Mouse (Mus musculus) midbrain, embryonic 13.5 days (tissue): ENCODE results near the gene Sgk1. TPM values are rescaled to one million over a fixed set of nuclear protein-coding genes. Genes with fewer than 3 reads are reported as not detected.

Experiments
- ATAC-seq: fragments of 200-750 bp; cut with Nextera tagmentation; 2 replicates; pipeline ENCODE4 v1.8.0; 2017; ENCODE audit warnings: mild to moderate bottlenecking, moderate TSS enrichment, moderate library complexity
- H3K27ac ChIP-seq: fragments of 300-500 bp; sonication (generic); 2 replicates; pipeline ENCODE4 v1.5.1; 2015; ENCODE audit warnings: inconsistent platforms, mild to moderate bottlenecking, moderate library complexity
- H3K27me3 ChIP-seq: fragments of 300-500 bp; sonication (generic); 2 replicates; pipeline ENCODE4 v1.6.1; 2015; ENCODE audit warnings: mild to moderate bottlenecking, inconsistent platforms
- H3K36me3 ChIP-seq: fragments of 300-500 bp; sonication (generic); 2 replicates; pipeline ENCODE4 v1.6.1; 2015; ENCODE audit warnings: mild to moderate bottlenecking, inconsistent platforms
- H3K4me1 ChIP-seq: fragments of 300-500 bp; sonication (generic); replicated peaks from 2 replicates; pipeline ENCODE4 v1.6.1; 2015; ENCODE audit warnings: inconsistent platforms
- H3K4me2 ChIP-seq: fragments of 300-500 bp; sonication (generic); replicated peaks from 2 replicates; pipeline ENCODE4 v1.6.1; 2015; ENCODE audit warnings: moderate library complexity, mild to moderate bottlenecking, inconsistent platforms
- H3K4me3 ChIP-seq: fragments of 300-500 bp; sonication (generic); replicated peaks from 2 replicates; pipeline ENCODE4 v1.5.1; 2015; ENCODE audit warnings: mild to moderate bottlenecking, inconsistent platforms
- H3K9ac ChIP-seq: fragments of 300-500 bp; sonication (generic); replicated peaks from 2 replicates; pipeline ENCODE4 v1.6.1; 2015; ENCODE audit warnings: mild to moderate bottlenecking, inconsistent platforms
- H3K9me3 ChIP-seq: fragments of 300-500 bp; sonication (generic); 2 replicates; pipeline ENCODE4 v1.6.1; 2016; ENCODE audit warnings: mild to moderate bottlenecking, inconsistent platforms
- whole genome bisulfite sequencing: fragments of 180-500 bp; shearing (Covaris S2); methylation state at CpG from one replicate; pipeline ENCODE4 v1.1.7; 2015; 5-methylcytosine and 5-hydroxymethylcytosine counted together
- polyA plus RNA-seq: library from polyadenylated mRNA; unstranded; fragments of >200 nt; fragmentation: Nextera tagmentation; extraction: Ambion mirVana; gene quantifications from 2 replicates; pipeline ENCODE4 v1.2.1, GENCODE M21; 2015

The Sgk1 gene
- polyA plus RNA-seq, 1 experiment from 2014 or later, result 36.7 TPM

DNA sequence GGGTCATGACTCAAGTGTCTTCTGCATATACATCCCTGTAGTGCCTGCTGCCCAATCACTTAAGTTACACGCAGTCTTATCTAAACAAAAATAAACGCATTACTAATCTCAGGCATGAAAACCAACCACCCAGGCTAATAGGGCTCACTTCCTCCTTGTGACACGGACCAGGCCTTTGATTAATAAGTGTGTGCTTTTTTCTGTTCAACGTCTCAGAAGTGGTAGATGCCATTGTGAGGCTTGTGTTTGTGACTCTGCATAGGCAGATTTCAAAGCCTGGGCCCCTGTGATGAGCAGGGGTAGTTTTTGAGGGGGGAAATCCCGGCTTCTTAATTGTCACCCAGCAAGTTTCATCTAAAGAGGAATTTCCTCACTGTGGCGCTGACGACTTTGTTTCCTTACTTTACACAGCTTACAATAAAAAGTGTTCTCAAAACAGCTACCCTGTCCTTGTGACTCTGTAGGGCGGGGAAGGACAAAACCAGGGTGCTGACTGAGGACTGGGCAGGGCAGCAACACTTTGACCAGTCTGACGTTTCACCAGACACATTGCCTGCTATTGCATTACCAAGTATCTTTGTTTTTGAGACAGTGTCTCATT is 64.9 kb downstream of the Sgk1 start:
- Histone ChIP-seq H3K36me3 (no peaks in the 10 kb centered on the region), H3K9me3 (no peaks in the 10 kb centered on the region), H3K27ac (no peak overlapping the region), H3K4me3 (no peak overlapping the region), H3K4me2 (no peak overlapping the region), H3K9ac (no peak overlapping the region), H3K27me3 (no peaks in the 10 kb centered on the region), H3K4me1 (no peaks in the 10 kb centered on the region)
- no peak for ATAC-seq
- 80% methylated on average over 9 of the region's 9 CpGs for WGBS

DNA sequence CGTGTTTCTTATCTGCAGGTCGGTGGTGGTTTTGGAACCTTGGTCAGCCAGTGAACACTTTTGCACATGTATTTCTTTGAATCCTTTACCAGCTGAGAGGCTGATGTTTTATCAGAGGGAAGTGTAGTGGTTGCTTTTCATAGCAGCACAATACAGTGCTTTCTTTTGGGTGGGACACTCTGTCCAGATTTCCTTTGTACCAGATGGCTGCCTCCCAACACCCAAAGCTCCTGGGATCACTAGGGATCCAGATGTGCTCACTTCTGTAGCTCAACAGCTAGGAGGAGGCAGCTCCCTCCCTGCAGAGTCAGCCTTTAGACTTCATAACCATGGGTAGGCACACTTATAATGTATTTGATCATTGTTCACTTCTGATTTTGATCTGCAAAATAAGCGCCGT is 70.5 kb downstream of the Sgk1 start:
- Histone ChIP-seq H3K4me2 (no peak overlapping the region), H3K4me1 (no peaks in the 10 kb centered on the region), H3K4me3 (no peak overlapping the region), H3K9ac (no peak overlapping the region), H3K27me3 (no peaks in the 10 kb centered on the region), H3K9me3 (no peaks in the 10 kb centered on the region), H3K27ac (no peak overlapping the region), H3K36me3 (no peaks in the 10 kb centered on the region)
- no peak for ATAC-seq
- WGBS, result 90% methylated on average over 4 of the region's 4 CpGs

DNA sequence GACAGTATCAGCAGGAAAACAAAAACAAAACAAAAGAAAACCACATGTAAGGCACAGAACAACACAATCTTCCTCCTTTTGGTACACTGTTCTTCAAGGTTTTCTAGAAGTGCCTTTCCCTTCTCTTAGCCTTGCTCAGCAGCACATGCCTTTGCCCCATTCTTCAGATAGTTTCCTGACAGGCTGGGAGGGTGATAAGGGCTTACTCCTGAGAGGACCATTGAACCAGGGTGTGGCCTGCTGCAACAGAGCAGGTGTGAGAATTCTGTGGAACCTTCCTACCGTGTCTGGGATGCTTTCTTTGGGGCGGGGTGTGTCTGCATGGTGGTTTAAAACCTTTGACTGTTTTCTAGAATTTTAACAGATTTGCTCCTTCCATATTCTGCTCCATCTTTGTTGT is 79.1 kb downstream of the Sgk1 start:
- Histone ChIP-seq H3K36me3 (no peaks in the 10 kb centered on the region), H3K4me1 (0 out of 2 replicates have a peak, but pooled peaks cover 3% of the 10 kb centered on the region), H3K9me3 (no peaks in the 10 kb centered on the region), H3K27ac (no peak overlapping the region), H3K4me2 (no peak overlapping the region), H3K4me3 (no peak overlapping the region), H3K27me3 (no peaks in the 10 kb centered on the region), H3K9ac (no peak overlapping the region)
- ATAC-seq, result no peak
- WGBS, result 96% methylated on average over 2 of the region's 2 CpGs

DNA sequence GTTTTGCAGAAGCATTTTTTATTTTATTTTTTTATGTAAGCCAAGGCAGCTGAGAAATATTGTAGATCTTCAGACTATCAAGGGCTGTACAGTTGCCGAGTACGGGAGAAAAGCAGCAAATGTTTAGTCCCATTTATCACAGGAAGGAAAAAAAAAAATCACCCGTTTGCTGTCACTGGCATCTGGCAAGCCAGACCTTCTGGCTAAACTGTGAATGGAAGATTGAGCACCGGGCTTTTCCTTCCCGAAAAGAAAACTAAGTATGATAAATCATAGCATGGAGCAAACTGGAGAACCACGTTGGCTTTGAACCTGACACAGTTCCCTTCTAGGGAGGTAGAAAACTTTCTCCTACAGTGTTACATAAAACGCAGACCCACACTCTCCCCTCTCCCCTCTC is 81.0 kb downstream of the Sgk1 start:
- Histone ChIP-seq H3K27ac (no peak overlapping the region), H3K9me3 (no peaks in the 10 kb centered on the region), H3K4me1 (0 out of 2 replicates have a peak, but pooled peaks cover under 1% of the 10 kb centered on the region), H3K4me3 (no peak overlapping the region), H3K4me2 (no peak overlapping the region), H3K27me3 (no peaks in the 10 kb centered on the region), H3K36me3 (no peaks in the 10 kb centered on the region), H3K9ac (no peak overlapping the region)
- 87% methylated on average over 7 of the region's 7 CpGs for WGBS
- no peak for ATAC-seq

DNA sequence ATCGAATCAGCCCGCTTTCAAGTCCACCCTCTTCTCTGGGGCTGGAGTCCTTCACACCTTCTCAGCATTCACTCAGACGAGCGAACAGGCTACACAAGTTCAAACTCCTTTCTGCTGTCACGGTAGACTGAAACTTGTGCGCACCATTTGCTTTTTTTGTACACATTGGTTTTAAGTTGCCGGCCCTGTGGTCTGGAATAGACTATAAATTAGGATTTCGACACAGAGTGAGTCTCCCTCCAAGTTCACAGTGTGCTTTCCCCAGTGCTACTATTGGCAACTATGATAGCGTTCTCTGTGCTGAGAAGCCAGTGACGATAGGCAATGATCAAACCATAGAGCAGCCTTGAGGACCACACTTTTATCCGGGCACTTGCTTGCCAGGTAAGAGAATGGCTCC is 91.7 kb downstream of the Sgk1 start:
- no peaks in the 10 kb centered on the region for H3K36me3 ChIP-seq
- no peak overlapping the region for H3K9ac ChIP-seq
- ATAC-seq, result no peak
- H3K4me2 ChIP-seq, result no peak overlapping the region
- H3K4me3 ChIP-seq, result no peak overlapping the region
- no peak overlapping the region for H3K27ac ChIP-seq
- H3K27me3 ChIP-seq, result no peaks in the 10 kb centered on the region
- no peaks in the 10 kb centered on the region for H3K4me1 ChIP-seq
- WGBS, result 92% methylated on average over 11 of the region's 11 CpGs
- no peaks in the 10 kb centered on the region for H3K9me3 ChIP-seq

DNA sequence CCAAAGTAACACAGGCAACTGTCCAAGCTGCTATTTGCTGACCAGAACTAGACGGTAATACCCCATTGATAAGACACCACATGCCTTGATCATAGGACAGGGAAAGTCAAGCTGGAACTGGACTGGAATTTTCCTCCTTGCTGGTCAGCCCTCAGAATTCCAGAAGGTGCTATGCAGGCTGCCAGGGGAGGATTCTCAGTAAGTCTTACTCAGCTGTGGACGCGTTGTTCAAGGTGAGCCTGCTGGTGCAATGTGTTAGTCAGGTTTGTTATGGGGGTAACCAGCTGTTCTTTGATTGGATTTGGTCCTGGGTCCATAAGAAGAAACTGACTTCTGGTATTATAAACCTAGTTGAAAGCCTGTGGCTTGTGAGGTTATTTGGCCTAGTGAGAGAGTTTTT is 92.8 kb downstream of the Sgk1 start:
- no peak overlapping the region for H3K9ac ChIP-seq
- 91% methylated on average over 3 of the region's 3 CpGs for WGBS
- H3K27ac ChIP-seq, result no peak overlapping the region
- H3K27me3 ChIP-seq, result no peaks in the 10 kb centered on the region
- H3K9me3 ChIP-seq, result no peaks in the 10 kb centered on the region
- H3K4me1 ChIP-seq, result no peaks in the 10 kb centered on the region
- H3K4me2 ChIP-seq, result no peak overlapping the region
- no peak for ATAC-seq
- no peaks in the 10 kb centered on the region for H3K36me3 ChIP-seq
- H3K4me3 ChIP-seq, result no peak overlapping the region

DNA sequence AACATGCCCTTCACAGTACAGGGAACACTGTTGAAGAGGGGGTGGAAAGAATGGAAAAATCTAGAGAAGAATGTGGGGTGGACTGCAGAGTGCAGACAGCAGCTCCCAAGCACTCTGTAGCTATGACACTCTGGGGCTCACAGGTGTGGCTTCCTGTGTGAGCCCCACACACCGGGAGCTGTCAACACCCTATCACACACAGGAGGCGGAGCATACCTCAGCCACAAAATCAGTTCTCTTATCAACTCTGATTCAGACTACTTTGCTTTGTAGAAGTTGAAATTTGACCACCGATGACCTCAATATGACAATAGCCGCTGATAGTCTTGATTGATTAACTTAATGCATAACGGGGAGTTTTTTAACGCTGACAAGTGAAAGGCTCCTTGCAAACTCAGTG is 93.4 kb downstream of the Sgk1 start:
- WGBS, result 89% methylated on average over 6 of the region's 6 CpGs
- H3K4me2 ChIP-seq, result no peak overlapping the region
- H3K4me3 ChIP-seq, result no peak overlapping the region
- H3K9me3 ChIP-seq, result no peaks in the 10 kb centered on the region
- no peaks in the 10 kb centered on the region for H3K27me3 ChIP-seq
- no peaks in the 10 kb centered on the region for H3K36me3 ChIP-seq
- ATAC-seq, result no peak
- H3K9ac ChIP-seq, result no peak overlapping the region
- H3K4me1 ChIP-seq, result no peaks in the 10 kb centered on the region
- no peak overlapping the region for H3K27ac ChIP-seq

DNA sequence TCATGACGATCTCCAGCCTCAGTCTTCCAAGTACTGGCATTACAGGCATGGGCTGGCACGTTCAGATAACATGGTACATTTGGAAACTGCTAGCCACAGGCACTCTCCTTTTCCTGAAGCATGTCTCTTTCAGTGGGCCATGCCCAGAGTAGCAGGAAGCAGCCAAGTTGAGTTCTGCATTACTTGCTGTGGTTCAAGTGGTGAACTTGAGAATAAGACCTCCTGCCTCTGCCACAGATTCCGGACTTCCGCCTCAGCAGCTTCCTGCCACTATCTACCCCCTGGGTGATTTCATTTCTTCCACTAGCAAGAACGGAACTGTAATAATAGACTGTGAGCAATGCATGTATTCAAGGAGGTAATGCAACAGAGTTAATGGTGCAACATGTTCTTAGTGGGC is 94.3 kb downstream of the Sgk1 start:
- no peaks in the 10 kb centered on the region for H3K27me3 ChIP-seq
- WGBS, result 95% methylated on average over 5 of the region's 5 CpGs

DNA sequence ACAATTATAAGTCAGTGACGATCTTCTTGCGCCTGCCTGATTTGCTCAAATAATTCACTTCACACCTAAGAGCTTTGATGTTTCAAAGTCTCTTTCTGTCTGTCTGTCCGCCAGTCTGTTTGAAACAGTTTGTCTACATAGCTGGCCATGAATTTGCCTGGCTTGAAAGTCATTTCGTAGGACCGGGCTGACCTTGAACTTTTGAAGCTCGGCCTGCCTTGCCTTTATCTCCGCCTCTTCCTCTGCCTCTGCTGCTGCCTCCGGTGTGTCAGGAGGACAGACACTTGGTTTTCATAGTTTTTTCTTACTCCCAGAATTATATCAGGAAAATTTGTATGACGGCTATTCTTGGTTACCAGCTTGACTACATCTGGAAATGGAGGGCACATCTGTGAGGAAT is 96.4 kb downstream of the Sgk1 start:
- Histone ChIP-seq H3K27ac (no peak overlapping the region), H3K27me3 (no peaks in the 10 kb centered on the region), H3K36me3 (no peaks in the 10 kb centered on the region), H3K4me2 (no peak overlapping the region), H3K4me1 (no peaks in the 10 kb centered on the region), H3K4me3 (no peak overlapping the region), H3K9ac (no peak overlapping the region), H3K9me3 (no peaks in the 10 kb centered on the region)
- no peak for ATAC-seq
- whole genome bisulfite sequencing, result 91% methylated on average over 9 of the region's 9 CpGs

More for the DNA sequence above, 94.3 kb downstream of the Sgk1 start:
- H3K4me2 ChIP-seq, result no peak overlapping the region
- no peak overlapping the region for H3K4me3 ChIP-seq
- H3K4me1 ChIP-seq, result no peaks in the 10 kb centered on the region
- no peak overlapping the region for H3K27ac ChIP-seq
- no peaks in the 10 kb centered on the region for H3K36me3 ChIP-seq
- H3K9me3 ChIP-seq, result no peaks in the 10 kb centered on the region
- no peak overlapping the region for H3K9ac ChIP-seq
- no peak for ATAC-seq

DNA sequence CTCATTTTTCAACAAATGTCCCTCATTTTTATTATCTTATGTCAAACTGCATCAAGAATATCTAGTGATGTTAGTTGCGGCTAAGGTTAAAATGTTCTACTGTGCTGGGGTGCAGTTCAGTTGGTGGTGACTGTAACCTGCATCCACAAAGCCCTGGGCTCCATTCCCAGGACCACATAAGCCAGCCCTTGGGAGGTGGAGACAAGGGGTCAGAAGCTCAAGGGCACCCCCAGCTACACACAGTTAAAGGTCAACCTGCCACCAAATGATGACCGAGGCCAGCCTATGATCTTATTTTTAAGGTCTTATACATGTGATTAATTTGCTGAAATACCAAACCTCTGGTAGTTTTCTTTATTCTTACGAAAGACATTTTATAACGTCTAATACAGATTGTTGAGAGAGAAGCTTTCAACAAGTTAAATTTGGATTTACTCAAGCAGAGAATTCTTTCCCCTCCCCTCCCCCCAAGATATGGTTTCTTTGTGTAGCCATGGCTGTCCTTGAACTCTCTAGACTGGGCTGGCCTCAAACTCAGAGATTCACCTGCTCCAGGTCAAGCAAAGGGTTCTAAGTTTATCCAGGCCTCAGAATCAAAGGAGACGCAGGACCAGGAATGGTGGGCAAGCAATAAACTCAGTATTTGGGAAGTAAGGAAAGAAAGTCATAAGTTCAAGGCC is 97.4 kb downstream of the Sgk1 start:
- H3K27ac ChIP-seq, result no peak overlapping the region
- 93% methylated on average over 5 of the region's 5 CpGs for WGBS
- H3K9ac ChIP-seq, result no peak overlapping the region
- no peaks in the 10 kb centered on the region for H3K27me3 ChIP-seq
- H3K4me3 ChIP-seq, result no peak overlapping the region
- no peaks in the 10 kb centered on the region for H3K36me3 ChIP-seq
- no peaks in the 10 kb centered on the region for H3K9me3 ChIP-seq
- H3K4me1 ChIP-seq, result no peaks in the 10 kb centered on the region
- no peak for ATAC-seq
- no peak overlapping the region for H3K4me2 ChIP-seq

DNA sequence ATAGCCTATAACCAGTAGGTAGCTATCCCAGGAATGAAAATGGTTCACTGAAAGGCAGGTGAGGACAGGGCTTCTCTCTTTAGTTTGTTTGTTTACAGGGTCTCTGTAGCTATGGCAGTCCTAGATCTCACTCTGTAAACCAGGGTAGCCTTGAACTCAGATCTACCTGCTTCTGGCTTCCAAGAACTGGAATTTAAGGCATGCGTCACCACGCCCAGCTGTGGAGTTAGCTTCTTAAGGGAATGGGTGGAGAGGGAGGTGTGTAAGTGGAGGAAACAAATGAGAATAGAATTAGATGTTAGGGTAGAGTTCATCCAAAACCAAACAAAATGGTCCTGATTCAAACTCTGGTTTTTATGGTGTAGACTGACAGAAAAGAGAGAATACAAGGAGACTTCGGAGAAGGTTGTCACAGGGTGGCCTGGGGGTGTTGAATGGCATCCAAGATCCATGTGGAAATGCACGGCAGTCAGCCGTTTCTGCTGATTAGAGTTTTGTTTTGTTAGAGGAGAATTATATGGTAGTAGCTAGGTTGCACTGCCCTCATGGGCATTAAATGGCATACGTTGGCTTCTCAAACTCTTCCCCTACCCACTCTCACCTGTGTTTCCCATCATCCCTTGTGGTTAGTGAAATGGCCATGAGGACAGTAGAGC is 98.9 kb downstream of the Sgk1 start:
- Histone ChIP-seq H3K36me3 (no peaks in the 10 kb centered on the region), H3K4me3 (no peak overlapping the region), H3K27ac (no peak overlapping the region), H3K27me3 (no peaks in the 10 kb centered on the region), H3K9ac (no peak overlapping the region), H3K9me3 (no peaks in the 10 kb centered on the region), H3K4me2 (no peak overlapping the region), H3K4me1 (no peaks in the 10 kb centered on the region)
- no peak for ATAC-seq
- WGBS, result 88% methylated on average over 6 of the region's 6 CpGs

DNA sequence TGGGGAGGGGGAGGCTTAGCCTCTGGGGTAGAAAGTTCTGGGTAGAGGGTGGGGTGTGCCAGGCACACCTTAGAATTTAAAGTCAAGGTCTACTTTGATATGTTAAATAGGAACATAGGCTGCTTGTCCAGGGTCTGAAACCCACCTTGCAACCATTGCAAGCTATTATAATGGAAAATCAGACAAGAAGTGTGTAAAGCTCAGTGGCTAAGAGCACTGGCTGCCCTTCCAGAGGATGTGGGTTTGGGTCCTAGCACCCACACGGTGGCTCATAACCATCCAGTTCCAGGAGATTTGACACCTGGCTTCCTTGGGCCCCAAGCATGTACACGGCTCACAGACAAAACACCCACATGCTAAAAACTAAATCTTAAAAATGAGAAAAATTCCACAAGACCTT is 100.3 kb downstream of the Sgk1 start:
- no peaks in the 10 kb centered on the region for H3K36me3 ChIP-seq
- no peak for ATAC-seq
- H3K4me1 ChIP-seq, result no peaks in the 10 kb centered on the region
- H3K4me2 ChIP-seq, result no peak overlapping the region
- no peaks in the 10 kb centered on the region for H3K27me3 ChIP-seq
- H3K9me3 ChIP-seq, result no peaks in the 10 kb centered on the region
- H3K4me3 ChIP-seq, result no peak overlapping the region
- H3K27ac ChIP-seq, result no peak overlapping the region
- no peak overlapping the region for H3K9ac ChIP-seq
- WGBS, result 95% methylated on average over 2 of the region's 2 CpGs
